Mouse (Mus musculus) left cerebral cortex, adult 18-20 months (tissue): ENCODE measurements around the gene Rdx. TPM values are rescaled to one million over a fixed set of nuclear protein-coding genes. Genes with fewer than 3 reads are reported as not detected.
"Not testable (repeated sequence)": the region's sequence is repeated elsewhere in the genome, so short reads cannot be mapped to it uniquely, and the experiment has no call there.

Experiments used
- DNase-seq, 2 experiments: peaks; one replicate each; pipeline ENCODE4 v3.0.0; 2021 to 2022; ENCODE audit warnings: low spot score in 2 of 2, mixed read lengths in 1 of 2
- total RNA-seq, 2 experiments: library from RNA; stranded (reverse); gene quantifications; 2 replicates each; pipeline ENCODE4 v1.2.3; 2021

Rdx gene
- total RNA-seq, 2 experiments from 2014 or later, result 42.9 to 44.5 TPM

DNA sequence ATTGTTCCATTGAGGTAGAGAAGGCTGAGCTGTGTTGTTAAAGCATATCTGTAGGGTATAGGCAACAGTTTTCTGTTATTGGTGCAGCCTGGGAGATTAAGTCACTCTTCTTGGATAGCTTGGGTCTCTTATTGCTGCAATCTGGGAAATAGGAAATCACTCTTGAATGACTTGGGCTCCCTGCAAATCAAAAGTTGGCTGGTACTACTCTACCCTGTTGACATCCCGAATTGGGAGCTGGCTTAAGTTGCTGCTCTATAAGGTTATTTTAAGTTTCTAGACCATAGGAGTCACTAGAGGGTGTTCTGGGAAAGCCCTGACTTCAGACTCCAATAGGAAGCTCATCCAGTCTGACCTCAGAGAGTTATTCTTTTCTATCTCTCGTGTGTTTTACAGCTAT lies 3.4 kb downstream of the Rdx start:
- no peak for DNase-seq

DNA sequence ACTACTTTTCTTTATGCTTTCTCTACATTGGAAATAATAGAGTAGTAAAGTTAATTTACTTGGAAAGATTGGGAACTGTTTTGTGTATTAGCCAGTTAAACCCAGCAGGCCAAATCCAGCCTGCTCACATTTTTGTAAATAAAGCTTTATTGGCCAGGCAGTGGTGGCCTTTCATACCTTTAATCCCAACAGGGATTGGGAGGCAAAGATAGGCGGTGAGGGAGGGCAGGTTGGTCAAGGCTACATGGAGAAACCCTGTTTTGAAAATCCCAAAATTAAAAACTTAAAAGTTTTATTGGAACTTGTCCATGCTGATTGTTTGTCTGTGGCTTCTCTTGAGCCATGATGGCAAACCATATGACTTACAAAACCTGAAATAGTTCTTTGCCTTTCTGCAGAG lies 5.2 kb downstream of the Rdx start:
- DNase-seq, result no peak

DNA sequence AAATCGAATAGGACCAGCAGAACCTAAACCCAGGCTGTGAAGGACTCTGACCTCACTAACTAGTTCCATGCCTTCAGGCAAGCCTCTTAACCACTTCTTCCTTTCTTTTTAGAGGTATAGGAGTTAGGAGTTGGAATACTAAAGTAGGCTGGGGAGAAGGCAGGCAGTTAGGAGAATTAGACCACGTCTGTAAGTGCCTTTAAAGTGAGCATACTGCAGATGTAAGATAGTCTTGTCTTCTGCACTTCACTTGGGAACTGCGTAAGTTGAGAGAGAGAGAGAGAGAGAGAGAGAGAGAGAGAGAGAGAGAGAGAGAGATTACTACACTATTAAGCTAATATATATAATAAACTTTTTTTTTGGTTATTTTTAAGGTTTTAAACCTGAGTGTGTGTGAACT lies 8.3 kb downstream of the Rdx start:
- no peak for DNase-seq

DNA sequence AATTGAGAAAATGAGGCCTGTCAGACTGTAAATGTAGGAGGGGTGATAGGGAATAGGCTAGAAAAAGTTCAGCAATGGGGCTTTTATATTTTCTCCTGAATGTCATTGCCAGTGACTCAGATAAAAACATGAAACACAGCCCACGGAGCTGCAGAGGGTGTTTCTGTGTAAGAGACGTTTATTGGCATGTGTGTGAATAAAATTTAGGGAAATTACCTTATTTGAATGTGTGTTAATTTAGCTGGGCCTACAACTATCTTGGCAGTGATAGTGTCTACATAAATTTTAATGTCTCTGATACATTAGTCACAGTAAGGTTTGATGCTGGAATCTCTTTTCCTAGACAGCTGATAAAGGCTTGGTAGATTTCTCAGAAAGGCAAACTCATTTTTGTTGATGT lies 12.8 kb downstream of the Rdx start:
- no peak for DNase-seq

DNA sequence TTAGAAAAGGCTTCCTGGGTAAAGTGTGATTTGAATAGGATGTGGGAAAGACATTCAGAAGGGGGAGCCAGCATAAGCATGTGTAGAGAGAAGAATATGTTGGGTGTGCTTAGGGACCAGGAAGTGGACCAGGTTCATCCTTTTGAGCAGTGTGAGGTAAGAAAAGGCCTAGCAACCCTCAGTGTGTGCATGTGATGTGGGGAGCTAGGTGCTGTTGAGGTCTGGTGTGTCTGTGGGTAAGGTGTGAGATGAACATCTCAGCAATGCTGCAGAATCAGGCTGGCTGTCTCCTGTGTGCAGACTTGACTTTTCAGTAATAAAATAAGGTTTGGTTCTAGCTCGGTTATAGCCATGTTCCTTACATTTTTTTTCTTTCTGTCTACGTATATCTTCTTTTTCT lies 23.1 kb downstream of the Rdx start:
- no peak for DNase-seq

DNA sequence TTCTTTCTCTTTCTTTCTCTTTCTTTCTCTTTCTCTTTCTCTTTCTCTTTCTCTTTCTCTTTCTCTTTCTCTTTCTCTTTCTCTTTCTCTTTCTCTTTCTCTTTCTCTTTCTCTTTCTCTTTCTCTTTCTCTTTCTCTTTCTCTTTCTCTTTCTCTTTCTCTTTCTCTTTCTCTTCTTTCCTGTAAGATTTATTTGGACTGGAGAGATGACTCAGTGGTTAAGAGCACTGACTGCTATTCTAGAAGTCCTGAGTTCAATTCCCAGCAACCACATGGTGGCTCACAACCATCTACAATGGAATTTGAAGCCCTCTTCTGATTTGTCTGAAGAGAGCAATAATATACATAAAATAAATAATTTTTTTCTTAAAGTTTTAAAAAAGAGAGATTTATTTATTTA lies 24.4 kb downstream of the Rdx start:
- DNase-seq, result not testable (repeated sequence)

DNA sequence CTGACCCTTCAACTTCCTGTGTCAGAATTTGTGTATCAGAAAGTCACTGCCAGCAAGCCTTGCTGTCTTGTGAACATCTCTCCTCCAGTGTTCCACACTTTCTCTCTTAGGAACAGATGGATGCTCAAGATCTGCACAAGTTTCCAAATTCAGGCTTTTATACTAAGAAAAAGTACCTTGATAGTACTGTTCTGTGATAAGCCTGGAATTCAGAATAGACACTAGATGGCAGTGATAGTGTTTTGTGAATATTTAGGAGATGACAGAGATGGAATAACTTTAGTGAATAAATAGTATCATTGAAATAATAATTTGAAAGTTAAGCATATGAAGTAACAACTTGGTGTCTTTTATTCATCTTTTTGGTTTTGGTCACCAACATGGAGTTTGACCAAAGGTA lies 25.2 kb downstream of the Rdx start:
- DNase-seq, result no peak

DNA sequence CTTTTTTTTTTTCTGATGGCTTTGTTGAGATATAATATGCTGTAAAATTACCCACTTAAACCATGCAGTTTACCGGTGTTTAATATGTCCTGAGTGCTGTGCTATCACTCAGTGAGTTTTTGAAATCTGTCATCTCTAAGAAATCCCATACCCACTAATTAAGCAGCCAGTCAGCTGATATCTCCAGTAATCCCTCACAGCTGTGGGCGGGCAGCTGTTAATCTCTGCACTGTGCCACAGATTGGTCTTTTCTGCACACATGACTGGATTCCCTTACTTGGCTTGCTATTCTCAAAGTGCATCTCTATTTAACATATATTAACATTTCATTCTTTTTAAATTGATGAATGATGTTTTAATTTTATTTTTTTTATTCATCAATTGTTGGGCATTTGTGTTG lies 29.1 kb downstream of the Rdx start:
- no peak for DNase-seq

DNA sequence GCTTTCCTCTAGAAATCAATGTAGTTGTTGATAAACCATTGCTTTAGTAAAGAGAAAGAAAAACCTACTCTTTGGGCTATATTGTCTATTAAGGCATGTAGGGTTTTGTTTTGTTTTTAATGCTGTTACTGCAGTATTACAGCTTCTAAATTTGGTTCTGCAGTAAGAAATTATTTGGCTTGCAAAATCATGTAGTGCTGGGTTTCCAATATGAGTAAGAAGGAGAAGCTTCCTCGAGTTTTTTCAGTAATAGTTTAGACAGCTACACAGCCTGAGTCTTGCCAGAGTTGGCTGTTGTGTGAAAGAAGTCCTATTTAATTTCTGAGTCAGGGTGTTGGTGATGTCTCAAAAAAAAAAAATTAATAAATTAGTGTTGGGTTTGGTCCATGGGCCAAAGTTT lies 30.7 kb downstream of the Rdx start:
- DNase-seq, result no peak

DNA sequence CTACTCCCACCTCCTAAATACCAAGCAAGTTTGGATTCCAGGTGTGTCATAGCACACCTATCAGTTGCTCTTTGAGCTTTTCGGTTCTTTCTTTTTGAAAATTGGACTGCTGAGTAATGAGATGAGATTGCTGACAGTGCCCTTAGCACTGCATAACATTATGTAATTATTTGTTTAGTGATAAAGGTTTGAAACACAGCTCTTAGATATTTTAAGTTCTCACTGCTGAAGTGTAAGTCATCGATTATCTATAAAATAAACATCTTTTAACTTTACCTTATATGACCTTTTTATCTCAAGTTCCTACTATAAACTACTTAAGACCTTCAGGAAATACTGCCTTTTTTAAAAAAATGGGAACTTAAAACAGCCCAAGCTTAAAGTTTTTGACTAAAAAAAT lies 35.0 kb downstream of the Rdx start:
- no peak for DNase-seq

DNA sequence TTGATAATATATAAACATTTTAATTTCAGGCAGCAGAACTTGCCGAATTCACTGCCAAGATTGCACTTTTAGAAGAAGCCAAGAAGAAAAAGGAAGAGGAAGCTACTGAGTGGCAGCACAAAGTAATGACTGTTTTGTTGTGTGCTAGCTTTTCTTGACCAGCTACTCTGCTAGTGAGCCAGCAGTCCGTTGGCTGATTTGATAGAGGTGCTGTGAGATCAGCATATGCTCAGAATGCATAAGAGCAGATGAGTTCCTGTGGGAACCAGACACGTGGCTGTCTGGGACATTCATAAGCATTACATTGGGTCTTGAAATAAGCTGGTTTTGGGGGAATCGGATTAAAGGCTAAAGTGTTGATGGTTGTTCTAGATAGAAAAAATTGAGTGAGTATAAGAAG lies 35.4 kb downstream of the Rdx start:
- DNase-seq, result no peak

DNA sequence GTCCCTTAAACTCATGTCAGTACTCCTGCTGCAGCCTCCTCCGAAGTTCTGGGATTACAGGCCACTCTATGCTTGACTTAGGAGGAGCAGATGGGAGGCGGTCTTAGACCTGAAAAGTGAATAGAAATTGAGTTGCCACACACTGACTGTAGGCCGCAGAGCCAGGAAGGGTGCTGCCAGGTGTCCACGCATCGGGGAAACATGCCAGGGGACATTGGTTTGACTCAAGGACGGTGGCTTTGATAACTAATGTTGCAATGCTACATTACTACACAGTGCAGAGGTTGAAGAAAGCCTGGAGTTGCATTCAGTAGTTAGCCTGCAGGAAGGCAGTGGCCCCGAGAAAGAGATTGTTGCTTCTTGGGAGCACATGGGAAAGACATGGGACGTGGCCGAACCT lies 44.8 kb downstream of the Rdx start:
- DNase-seq, result no peak

DNA sequence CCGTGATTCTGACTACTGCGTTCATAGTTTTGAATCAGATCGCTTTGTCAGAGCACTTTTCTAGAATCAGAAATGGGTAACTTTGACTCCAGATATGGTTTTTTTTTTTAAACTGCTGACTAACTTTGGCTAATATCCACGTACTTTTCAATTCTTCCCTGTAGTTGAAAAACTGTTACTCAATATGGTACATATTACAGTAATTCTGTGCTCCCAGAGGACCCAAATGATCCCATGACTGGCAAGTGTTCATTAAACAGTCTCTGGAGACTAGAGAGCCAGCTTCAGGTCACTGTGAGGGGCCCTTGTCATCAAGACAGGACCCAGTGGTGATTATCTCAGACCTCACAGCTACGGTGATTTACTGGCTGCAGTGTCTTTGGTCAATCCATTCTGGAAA lies 45.3 kb downstream of the Rdx start:
- DNase-seq, result no peak

DNA sequence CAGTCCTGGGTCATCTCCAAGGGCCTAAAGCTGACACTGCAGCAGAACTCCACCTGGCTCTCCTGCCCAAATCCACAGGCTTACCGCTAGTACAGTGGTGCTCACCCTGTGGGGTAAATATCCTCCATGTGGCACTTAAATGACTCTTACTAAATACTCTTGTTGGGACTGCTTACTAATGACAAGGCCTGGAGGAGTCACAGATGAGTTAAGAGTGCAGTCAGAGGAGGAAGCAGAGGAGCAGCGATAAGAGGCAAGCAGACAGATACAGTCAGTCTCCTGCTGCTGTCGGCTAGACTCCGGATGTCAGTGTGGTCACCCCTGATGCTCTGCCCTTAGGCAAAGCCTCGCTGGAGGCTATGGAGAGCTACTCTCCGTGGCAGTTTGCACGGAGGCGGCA lies 46.1 kb downstream of the Rdx start:
- no peak for DNase-seq

DNA sequence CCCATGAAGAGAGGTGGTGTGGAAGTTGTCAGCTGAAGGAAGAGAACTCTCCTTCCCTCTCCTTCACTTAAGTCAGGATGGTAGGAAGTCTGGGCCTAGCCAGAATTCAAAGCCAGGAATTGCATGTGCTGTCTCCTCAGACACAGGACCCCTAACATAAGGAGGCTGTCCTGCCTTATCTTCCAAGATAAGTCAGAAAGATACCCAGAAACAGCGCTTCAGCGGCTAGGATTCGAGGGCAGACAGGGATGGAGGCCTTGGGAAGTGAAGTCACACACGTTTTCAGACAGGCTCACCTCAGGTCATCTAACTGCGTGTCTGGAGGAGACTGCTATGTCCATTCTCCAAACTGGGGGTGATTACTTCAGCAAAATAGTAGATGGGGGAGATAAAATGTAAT lies 47.0 kb downstream of the Rdx start:
- DNase-seq, result no peak

DNA sequence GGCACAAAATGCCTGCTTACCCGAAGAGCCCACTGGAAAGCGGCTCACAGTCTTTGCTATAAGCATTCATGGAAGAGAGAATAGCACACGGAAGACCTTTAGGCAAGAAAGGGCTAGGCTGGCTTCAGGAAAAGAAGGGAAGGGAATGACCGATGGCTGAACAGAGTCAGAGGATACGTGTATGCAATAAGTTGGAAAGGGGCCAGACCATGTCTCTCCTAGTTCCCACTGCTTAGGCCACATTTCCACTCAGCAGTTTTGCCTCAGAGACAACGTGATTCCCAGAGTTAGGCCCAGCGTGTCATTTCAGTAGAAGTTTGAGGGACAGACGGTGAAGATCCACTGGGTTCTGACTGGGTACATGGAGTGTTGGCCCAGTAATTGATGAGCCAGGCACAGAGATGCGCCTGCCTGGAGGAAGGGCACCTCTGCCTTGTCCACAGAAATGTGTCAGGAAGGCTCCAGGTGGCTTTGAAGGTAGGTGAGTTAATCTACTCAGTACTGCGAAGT lies 47.6 kb downstream of the Rdx start:
- DNase-seq, result no peak

DNA sequence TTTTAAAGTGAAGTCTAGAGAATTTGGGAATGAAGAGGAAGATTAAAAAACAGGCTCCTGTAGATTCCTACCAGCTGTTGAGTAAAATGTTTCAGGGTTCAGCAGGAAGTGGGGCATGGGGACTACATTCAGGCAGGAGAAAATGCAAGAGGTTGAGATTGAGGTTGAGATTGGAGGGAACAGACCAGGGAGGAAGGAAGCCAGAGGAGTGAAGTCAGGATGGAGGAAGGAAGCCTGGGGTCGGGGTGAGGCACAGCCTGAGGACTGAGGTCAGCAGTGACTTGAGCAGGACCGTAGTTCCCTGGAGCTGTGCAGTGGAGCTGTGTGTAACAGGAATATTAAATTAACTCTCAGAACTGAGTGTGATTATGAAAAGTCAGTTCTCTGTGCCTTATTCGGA lies 48.7 kb downstream of the Rdx start:
- no peak for DNase-seq

DNA sequence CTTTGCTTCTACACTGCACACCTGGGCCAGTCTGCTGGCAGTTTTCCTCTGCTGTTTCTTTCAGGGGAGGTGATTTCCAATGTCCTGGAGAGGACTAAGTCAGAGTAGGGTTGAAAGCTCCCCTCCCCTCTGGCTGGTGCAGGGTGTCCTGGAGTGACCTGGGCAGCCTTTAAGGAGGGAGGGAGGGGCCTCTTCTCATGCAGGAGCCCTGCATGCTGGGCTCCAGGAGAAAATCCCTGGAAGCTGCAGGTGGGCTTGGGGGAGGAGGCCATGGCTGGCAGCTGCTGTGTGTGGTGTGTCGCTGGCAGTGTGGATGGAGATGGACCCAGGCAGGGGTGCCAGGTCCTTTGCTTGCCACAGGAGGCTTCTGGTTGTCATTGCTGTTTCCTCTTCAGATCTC lies 50.4 kb downstream of the Rdx start:
- DNase-seq, result no peak

DNA sequence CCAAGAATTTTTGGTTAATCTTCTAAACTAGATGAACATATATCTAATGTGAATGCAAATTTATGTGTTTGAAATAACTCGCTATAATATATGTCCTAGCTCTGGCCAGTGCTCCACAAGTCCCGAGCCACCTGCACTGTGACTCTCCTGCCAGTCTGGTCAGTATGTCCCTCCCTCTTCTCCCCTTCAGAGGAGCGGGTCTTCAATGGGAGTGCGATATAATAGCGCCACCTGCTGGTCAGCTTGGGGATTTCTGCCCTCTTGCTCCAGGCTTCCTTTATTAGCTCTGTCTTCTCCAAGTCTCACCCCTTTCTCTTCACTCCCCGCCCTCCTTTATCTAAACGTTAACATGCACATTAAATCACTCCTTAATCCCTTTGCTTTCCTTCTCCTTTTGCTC lies 51.6 kb downstream of the Rdx start:
- DNase-seq, result peak; percentile 73 to 86

DNA sequence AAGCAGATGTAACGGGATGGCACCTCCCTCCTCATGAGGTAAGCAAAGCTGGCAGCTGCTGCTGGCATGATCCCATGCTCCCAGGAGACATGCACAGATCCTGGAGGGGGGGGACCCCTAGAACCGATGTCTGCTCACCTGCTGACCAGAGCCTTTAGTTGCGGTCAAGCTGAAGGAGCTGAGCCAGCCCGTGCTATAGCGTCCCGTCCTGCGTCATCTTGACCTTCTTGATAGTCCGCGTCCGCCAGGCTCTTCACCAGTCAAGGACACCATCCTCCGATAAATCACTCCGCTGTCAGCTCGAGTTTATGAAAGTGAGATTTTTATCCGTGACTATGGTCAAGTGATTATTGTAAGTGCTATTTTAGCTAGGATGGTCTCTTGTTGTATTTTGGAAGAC lies 53.5 kb downstream of the Rdx start:
- no peak for DNase-seq

DNA sequence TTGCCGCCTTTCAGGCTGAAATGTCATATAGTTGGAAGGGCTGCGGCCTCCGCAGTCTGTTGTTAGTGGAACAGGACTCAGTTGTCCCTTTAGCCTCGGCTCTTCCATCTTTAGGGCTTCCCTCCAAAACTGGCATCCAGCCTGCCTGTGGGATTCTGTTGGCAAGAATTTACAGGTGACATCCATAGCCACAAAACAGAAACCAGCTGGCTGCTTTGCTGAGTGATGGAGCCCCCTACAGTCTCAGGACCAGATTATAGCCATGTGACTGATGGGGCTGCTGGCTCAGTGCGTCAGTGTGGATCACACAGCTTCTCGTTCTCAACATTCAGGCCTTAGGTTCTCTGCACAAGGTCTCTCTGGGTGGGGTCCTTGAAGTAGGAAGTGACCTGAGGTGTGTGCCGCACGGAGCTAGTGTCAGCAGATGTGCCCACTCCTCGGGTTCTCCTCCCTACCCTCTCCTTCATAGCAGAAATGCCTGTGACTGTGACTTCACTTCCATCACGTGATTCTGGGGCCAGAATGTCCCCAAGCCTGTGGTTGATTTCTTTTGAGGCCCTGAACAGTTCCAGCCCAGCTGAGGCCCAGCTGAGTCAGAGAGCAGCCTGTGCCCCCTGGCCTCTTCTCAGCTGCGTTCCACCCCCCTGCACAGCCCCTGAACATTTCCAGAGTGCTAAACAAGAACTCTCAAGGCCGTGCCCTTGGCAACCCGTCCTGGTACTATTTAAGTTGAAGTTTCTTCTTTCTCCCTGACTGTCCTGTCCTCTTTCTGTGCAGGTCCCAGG lies 55.3 kb downstream of the Rdx start:
- no peak for DNase-seq

DNA sequence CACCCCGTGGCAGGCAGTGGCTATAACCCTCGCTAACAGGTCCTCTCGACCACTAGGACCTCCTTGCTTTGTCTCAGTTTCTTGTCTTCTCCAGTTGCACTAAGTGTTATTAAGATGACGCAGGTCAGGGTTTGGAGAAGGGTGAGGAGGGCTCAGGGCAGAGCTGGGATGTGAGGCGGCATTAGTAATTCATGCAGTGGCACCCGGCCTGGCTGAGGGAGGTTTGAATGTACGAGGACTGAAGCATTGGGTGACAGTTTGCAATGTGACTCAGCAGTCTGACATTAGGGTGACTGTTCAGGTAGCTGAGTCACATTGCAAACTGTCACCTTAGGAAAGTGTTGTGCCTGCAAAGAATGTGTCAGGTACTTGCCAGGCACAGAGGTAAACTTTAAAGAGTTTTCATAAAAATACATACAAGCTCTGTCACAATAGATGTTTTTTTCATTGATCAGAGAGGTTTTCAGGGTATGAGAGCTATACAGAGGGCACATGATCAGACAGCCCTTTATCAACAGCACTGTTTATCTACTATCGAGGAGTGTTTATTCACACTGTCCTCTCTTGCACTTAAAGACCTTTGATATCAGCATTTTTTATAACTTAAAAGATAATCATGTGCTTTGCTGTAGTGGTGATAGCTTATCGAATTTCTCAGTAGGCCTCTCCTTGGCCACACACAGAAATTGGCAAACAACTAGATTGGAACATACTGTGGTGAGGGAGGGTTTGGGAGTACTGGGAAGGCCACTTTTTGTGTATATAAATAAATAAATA lies 56.7 kb downstream of the Rdx start:
- DNase-seq, result no peak

DNA sequence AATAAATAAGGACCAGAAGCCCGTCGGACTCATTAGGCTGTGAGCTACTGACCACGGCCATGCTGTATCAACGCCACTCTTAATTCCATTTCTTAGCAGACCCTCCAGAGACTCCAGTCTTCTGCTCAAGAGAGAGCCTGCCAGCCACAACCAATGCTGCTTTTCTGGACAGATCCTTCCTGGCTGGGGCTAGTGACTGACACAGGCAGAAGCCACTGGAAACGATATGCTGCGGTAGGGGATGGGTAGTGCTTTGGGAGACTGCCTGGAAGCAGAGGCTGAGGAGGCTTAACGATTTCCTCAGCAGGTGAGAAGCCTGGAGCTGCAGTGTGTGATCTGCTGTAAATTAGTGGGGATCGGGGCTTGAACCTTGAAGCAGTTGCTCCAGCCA lies 57.2 kb downstream of the Rdx start:
- DNase-seq, result no peak
